Mouse (Mus musculus): Measurements from ENCODE around the gene Prlr.

Prlr gene

DNA sequence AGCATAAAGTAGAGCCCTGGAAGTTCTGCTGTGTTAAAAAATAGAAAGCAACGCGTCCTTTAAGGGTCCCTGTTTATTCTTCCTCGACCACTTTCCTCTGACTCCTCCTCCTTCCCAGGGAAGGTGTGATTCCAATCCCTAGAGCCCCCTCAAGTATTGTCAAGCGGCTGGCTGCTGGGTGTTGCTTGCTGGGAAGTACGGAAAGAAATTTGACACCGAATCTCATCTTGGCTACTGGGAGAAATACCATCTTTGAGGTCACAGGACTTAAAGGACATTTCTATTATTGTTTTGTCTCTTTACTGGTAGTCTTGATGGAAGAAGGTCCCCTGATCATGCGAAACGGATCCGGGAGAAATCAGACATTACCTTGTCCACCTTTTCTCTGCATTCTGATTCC lies at the start of gene Prlr:
Gene Prlr (plus strand): TSS at position 156 of the 400 bp plus-strand sequence.
- peak; percentile 31 for DNase-seq (ENCODE audit: low spot score)

DNA sequence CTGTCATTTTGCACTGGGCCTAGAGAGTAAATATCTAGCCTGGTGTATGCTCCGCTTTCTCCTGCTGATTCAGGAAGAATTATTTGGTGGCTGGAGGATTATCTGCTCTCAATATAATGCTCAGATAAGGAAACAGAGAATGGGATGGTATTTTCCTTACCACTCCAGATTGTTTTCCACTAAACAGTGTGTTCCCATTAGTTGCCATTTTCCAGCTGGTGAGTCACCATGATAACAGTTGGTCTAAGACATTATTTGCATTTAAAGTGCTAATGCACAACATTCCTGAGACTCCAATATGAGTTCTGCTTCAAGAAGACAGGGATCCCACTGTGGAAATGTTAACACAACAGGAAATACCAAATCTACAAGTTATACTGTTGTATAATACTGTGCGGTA lies 43.3 kb upstream of the Prlr start:
- no peak for DNase-seq (ENCODE audit: low spot score)

DNA sequence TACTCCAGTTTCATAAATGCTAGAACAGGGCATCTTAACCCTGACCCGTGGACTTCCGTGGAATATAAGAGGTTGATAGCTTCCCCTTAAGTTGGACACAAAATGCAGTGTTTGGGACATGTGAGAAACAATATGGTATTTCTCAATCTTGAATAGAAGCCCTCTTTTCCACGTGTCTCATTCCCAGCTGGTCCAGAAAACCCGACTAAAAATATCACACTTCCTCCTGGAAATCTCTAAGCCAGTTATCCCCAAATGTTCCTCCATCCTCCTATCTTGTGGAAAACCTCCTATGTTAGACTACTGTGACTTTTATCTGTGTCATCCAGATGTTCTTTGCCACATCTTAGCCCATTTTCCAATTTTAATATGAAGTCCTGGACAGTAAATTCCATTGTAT lies 42.1 kb upstream of the Prlr start:
- DNase-seq (ENCODE audit: low spot score) = no peak

DNA sequence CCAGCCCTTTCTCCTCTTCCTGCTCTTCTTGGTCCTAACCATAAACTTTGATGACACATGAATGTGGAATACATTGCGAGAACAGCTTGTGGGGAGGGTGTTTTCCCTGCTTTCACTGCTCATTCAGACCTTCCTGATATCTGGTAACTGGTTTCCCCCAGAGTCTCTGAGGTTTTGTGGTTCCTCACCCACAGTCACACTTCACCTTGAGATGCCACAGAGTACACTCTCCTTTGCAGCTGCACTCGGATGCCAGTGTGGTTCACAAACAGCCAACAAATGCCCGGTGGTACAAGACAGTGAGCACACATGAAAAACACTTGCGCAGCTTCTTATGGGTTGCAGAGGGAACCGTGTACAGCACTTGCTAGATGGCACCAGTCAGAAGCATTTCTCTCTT lies 32.5 kb upstream of the Prlr start:
- DNase-seq (ENCODE audit: low spot score) = no peak

DNA sequence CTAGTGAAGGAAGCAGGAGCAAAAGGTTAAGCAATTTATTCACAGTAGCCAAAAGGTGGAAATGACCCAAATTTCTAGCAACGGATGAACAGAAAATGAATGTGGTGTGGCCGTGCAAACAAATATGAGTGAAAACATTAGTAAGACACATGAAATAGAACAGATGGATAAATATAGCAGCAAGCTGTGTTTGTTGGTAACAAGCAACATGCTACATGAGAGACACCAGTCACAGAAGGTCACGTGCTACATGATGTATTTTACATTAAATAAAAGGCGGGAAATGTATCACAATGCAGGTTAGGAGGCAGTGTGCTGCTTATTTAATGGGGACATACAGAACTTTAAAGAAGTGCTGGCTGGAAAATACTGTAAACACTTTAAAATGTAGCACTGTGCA lies 28.8 kb upstream of the Prlr start:
- DNase-seq (ENCODE audit: low spot score) = no peak

DNA sequence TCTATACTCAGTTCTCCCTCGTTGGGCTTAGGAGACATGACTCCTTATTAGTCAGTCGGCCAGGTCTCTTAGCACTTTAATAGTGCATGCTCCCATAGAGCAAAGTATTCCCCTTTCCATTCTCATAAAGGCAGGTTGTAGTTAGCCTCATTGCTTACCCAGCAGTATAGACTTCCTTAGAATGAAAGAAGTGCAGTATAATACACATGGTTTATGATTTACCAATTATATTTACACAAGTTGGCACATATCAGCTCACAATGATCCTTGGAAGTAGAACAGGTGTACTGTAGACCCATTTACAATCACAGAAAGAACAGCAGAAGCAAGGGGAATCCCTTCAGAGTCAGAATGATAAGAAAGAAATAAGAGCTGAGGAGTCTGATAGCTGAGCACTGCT lies 16.4 kb upstream of the Prlr start:
- DNase-seq (ENCODE audit: low spot score) = no peak

DNA sequence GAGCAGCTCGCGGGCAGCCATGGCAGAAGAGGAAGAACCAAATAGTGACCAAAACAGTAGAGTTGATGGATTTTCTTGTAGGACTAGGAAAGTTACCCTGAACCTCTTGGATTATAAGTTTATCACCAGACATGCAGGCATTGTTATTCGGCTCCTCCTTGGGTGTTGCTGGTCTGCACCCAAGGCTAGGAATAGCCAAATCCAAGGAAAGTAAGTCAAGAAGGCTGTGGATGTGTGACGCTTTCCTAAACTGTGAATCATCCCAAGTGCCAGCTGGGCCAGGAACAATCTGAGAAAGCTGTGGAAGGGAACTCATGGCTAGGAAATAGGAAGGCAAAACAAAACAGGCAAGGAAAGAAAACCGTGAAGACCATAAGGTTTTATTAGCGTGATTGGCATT lies 2.0 kb upstream of the Prlr start:
- DNase-seq (ENCODE audit: low spot score) = no peak

DNA sequence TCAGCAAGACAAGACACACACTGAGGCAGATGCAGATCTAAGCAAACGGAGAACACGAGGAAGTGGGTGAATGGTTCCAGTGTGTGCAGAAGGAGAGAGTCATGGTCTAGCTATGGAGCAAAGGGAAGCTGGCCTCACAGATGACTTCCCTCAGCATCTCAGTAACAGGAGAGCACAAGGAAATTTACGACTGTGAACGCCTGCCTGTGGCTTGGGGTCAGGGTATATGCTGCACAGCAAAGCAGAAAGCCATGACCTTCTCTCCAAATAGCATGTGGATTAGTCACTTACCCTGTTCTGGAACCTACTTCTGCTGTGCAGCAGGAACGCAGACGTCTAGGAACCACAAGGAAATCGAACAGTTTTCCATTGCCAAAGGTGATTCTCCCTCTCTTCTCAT lies 1.4 kb upstream of the Prlr start:
- DNase-seq (ENCODE audit: low spot score) = peak; percentile 2

DNA sequence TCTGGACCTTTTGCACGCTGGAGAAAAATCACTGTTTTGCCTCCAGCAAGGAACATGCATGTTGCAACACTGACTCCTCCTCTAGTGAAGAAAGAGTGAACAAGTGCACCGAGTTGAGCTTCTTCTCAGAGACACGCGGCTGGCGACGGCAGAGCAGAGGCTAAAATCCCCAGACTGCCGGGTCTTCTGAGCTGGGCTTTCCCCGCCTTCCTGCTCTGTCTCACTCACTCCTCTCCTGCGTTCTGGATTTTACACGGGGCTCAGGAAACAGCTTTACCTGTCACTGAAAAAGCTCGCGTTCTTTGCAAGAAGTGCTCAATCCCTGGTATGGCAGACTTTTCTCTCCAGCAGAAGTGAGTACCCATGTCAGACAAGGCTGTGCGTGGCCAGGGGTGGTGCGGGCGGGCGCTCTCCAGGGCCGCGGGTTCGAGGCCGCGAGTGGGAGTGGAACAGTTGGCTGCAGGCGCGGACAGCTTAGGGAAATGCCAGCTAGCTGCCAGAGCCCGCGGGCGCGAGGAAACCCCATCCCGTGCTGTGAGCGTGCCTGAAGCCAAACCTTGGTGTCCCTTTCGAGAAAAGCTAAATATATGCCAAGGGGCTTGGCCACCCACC lies 587 bp downstream of the Prlr start:
- peak; percentile 55 for DNase-seq (ENCODE audit: low spot score)

DNA sequence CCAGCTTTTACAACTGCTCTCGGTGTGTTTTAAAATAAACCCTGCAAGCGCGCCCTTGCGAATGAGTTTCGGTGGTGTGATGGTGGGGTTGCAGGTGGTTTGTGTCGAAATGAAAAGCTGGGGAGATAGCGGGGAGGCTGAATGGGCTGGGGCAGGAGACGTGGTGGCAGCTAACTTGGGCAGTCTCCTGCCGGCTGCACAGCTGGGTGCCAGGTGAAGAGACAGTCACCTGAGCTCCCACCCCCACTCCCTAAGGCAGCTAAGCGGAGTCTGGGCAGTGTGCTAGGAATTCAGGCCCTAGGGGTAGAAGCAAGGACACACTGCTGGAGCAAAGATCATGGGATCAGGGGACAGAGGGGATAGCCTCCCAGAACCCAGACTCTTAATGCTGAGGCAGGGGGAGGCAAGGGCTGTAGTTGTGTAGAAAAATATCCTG lies 1.1 kb downstream of the Prlr start:
- DNase-seq (ENCODE audit: low spot score) = peak; percentile 4

DNA sequence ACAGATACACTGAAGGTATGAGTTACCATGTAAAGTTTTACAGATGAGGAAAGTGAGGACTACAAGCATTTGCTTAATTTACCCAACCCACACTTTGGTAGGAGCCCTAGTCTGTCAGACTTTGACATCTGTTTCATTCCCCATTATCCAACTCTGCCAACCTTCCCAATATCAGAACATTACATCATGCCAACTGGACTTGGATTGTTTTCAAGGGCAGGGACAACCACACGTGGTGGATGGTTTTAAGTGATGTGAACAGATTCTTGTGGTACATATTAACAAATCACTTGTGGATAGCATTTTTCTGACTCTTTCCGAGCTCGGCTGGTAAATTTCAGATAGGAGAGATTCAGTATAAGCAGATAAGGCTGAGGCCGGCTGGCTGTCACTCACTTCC lies 3.7 kb downstream of the Prlr start:
- no peak for DNase-seq (ENCODE audit: low spot score)

DNA sequence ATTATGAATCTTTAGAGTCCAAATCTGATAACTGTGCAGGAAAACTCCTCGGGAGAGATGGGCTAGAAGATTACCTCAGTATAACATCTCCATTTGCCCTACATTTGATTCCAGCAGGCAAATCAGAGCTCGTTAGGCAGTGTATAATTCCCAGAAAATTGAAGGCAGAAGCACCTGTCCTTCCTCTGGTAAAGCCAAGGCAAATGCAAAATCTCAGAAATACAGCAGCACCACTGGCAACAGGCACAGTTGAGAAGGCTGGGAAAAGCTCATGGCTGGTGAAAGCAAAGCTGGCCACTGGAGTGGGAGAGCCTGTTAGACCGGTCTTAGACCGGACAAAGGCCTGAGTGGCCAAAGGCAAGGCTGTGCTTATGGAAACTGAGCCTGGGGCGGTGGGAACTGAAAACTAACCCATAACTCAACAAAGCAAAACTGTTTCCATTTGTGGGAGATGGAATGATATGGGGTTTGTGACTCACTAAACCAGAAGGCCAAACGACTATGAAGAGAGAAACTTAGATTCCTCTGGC lies 15.1 kb downstream of the Prlr start:
- no peak for DNase-seq (ENCODE audit: low spot score)

DNA sequence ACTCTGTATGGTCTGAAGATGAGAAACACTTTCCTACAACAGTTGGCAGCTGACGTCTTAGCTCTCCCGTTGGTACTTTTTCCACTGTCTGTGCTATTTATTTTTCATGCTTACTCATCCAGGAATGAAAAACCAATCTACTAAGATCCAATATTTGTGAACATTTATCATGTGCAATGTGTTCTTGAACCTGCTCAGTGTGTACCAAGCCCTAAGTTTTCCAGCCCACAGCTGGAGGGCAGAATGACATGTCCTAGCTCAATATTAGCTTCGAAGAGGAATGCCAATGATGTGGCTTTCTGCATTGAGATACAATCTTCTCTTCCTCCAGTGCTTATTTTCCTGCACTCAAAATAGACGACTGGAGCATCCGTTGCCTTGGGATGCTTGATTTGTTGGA lies 24.0 kb downstream of the Prlr start:
- no peak for DNase-seq (ENCODE audit: low spot score)

DNA sequence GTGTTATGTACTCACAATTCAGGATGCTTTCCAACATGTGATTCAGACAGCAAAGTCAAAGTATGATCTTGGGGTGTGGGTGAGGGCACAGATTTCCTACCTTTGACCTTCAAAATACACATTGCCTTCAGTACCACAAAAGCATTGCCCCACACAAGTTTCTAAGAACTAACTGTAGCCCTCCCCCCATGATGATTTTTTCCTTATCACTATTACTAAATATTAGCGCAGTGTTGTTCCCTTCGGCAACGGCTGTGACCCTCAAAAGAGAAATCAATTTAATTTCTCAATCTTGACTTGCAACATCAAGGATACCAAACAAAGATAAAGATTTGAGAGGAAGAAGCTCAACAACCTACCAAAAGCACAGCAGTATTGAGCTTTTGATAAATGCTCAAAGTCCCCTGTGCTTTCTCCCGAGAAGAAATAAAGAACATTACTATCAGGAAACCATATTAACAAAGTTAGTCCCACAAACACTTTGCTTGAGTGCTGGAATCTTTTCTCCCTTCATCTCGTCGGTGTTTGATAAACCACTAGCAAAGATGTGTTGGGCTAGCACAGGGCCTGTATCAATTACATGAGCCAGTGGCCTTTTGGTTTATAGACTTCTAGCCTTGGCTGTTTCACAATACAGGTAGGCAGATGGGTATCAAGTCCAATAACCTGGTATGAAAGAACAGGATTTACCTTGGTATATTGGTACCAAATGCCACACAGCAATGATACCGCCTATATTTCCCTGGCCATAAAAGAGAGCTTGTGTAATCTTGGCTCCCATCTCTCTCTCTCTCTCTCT lies 25.7 kb downstream of the Prlr start:
- DNase-seq (ENCODE audit: low spot score) = no peak

DNA sequence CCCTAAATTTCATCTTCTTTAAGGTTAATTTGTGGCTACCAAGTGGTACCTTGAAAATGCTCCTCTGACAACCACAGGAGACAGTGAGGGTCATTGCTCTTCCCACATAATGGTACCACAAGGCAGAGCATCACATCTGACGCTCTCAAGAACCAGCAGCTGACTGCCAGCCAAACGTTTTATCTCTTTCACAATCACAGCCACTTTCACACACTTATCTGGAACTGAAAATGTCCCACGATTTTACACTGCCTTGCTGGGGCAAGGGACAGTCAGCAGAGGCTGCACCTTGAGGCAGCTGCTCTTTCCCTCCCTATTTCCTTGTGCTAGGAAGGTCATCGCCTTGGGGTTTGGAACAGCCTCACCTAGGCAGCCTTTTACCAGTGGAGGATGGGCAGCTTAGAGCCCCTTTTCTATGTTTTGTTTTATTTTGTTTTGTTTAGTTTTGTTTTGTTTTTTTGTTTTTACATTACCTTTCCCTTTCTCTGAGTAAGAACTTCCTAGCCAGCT lies 33.3 kb downstream of the Prlr start:
- DNase-seq (ENCODE audit: low spot score) = no peak

DNA sequence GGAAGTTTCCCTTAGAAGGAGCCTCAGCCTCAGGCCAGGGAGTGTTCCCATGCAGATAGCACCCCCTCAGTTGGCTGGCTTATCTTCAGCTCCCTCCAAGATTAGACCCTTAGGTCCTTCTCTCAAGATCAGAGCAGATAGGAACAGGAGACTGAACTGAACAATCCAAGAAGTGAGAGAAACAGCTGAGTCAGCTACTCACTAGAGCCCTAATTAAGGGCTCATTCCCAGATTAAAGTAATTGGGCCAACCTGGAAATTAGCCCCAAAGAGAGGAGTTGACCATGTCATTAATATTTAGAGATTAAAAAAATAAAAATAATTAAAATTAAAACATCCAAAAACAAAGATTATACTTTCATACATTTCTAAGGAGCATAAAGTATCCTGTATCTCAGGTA lies 35.0 kb downstream of the Prlr start:
- DNase-seq (ENCODE audit: low spot score) = no peak

DNA sequence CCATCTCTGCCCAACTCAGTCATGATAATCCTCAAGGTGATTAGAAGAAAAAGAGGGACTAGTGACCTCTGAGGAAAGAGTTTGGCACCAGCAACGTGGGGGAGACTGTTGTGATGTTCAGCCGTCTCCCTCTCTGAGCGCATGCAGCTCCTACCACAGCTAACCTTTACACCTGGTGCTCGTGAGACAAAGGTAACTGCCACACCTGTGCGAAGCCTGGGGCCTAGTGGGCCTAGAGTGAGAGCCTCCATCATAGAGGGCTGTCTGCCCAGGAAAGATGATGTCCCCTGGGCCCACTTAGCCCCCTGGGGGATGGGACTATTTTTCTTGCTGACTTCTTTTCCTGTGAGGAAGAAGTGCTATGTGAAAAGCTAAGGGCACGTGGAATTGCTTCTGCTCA lies 36.2 kb downstream of the Prlr start:
- DNase-seq (ENCODE audit: low spot score) = no peak

DNA sequence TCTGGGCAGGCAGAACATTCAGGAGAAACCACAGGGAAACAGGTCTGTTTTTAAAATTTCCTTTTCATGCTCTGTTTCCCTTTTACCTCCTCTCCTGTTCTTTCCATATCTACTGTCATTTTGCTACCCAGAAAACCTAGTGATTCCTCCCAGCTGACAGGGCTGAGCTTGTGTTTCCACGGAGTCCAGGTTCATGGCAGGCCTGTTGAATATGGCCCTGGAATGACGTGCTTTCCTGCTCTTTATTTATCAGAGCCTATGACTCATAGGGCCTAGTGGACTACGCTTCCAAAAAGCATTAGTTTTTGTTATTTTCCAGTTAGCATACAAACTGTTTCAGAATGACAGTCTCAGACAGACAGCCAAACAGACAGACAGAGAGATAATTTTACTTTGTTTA lies 36.7 kb downstream of the Prlr start:
- no peak for DNase-seq (ENCODE audit: low spot score)

DNA sequence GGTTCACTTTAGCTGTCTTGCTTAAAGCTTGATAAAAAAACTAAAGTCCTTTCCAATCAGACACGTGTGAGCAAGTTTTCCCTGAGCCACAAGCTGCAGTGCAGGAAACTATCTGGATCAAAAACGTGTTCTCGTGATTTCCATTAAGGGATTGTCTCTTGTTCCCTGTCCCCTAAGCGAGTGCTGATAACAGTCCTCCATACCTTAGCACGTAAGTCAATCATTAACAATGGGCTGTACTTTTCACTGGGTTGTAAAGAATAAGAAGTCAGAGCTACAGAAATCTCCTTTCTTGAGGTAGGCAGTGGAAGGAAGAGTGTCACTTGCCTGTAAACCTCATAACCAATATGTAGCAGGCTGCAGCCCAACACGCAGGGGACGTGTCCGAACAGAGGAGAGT lies 38.7 kb downstream of the Prlr start:
- no peak for DNase-seq (ENCODE audit: low spot score)

DNA sequence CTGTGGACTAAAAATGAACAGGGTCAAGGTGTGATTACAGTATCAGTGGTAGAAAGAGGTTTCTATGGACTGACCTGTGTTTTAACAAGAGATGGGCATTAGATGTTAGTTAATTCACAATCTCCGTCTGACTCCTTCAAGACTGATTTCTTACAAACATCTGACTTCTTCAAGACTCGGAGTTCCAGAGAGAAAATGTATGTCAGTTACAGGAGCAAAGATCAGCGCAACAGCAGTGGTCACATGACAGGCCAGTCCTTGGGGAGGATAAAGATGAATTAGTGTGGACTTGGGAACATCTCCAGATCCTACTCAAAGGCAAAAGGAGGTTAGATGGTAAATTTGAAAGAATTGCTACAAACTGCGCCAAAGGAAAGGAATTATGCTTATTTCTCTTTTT lies 39.2 kb downstream of the Prlr start:
- DNase-seq (ENCODE audit: low spot score) = no peak

DNA sequence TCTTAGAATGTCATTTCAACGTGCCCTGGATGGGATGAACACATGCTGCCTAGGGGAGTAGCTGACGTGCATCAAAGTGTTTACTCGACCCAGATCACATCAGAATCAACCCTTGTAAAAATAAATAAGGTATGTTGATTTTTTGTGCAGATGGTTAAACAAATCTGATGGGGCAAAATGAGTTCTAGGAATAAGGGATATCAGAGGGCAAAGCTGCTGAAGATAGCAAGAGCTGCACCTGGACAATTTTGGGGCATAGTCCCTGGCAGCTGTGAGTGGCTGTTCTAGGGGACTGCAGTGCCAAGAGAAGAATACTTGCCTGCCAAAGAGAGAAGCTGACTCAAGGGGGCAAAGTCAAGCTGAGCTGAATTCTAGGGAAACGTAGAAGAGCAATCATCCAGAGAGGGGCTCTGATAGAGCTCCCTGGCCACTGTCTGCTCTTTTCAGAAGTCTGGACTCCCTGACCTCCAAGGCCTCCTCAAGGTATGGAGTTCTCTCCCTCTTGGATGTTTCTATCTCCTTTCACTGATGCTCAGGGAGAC lies 46.6 kb downstream of the Prlr start:
- no peak for DNase-seq (ENCODE audit: low spot score)

DNA sequence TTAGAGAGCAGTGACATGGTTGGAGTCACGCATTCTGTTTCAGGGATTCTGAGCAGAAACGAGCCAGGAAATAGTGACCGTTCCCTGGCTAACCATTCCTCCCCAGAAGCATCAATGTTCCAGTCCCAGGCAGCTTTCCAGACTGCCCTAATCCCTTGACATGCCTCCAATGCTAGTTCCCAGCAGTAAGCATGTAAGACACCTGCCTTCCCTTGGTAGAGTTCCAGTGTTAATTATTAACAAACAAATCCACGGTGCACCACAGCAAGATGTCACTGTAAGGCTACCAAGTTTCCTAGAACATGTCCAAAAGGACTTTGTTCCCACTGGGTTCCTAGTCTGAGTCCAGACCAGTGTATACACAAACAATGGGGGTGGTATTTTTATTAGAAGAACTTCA lies 48.7 kb downstream of the Prlr start:
- no peak for DNase-seq (ENCODE audit: low spot score)

DNA sequence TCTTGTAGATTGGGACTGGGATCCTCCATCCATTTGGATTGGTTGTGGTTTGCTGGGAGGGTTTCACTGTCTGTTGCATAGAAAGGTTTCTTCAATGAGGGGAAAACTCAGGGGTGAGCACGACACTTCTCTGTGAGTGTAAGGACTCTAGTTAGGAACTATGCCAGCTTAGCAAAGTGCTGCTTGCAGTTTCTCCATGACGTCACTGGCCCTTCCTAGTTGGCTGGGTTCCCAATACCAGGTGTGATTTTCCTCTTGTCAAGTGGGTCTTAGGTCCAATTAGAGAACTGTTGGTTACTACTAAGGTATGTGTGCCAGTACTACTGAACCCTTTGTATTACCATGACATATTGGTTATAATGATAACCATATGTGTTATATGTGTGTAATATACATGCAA lies 51.6 kb downstream of the Prlr start:
- no peak for DNase-seq (ENCODE audit: low spot score)
